Mouse (Mus musculus) naive thymus-derived CD4-positive, alpha-beta T cell, adult 2 months (primary cell): ENCODE results near the gene Coro6.

Experiments
- DNase-seq: peaks from one replicate; pipeline ENCODE4 v3.0.0-alpha.2; 2011; ENCODE audit warnings: low read depth

Gene Coro6

DNA sequence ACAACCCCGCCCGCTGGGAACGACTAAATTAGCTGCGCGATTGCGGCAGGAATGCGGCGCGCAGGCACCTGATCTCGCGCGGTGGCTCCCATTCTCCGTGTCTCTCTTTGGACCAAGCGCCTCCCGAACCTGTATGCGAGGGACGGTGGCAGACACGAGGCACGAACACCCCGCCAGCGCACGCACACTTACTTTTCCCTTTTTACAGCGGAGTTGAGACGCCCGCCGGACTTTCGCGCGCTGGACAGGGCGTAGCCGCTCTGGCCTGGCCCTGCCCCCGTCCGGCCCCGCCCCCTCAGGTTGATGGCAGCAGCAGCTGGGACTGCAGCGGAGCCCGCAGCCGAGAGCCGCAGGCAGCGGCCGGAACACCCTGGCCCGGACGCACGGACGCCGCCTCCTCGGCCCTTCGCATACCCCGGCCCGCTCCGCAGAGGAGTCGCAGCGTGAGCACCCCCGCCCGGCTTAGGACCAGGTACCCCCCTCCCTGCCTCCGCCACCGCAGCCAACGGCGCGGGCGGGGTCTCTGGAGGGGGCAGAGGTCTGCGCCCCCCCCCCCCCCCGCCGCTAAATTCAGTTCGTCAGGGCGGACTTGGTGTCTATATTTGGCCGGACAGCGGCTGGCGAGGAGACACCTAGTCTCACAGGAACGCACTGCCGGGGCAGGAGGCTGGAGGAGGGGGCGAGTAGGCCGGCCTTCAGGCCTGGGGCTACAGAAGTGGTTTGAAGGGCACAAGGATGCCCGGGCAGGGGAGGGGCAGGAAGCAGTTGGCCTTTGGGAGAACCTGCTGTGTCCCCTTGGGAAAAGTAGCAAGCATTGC lies at the start of gene Coro6:
Gene Coro6, plus strand, starts transcription at position 129 of the 818 bp plus-strand sequence.
- peak; percentile 38 for DNase-seq

DNA sequence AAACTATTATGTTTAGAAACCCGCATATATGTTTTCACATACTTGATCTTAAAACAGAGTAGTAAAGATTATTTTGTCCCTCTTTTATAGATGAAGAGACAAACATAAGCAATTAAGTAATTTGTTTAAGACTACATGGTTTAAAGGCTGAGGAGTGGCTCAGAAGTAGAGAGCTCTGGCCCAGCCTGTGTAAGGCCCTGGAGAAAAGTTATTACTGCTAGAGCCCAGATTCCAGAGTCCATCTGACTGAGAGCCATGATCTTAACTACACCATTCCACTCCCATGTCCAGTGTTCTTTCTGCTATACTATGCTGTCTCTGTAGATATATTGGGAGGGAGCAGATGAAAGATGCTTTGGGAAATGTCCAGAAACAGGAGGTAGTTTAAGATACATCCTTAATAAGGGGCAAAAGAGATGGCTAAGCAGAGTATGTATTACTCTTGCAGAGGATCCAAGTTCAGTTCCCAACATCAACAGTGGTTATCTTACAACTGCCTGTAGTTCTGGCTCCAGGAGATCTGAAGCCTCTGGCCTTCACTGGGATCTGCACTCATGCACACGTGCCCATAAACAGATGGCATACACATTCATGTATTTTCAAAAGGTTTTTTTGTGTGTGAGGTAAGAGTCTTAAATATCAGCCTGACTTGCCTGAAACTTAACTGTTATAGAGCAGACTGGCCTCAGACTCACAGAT lies 47.9 kb upstream of the Coro6 start:
- DNase-seq = no peak

DNA sequence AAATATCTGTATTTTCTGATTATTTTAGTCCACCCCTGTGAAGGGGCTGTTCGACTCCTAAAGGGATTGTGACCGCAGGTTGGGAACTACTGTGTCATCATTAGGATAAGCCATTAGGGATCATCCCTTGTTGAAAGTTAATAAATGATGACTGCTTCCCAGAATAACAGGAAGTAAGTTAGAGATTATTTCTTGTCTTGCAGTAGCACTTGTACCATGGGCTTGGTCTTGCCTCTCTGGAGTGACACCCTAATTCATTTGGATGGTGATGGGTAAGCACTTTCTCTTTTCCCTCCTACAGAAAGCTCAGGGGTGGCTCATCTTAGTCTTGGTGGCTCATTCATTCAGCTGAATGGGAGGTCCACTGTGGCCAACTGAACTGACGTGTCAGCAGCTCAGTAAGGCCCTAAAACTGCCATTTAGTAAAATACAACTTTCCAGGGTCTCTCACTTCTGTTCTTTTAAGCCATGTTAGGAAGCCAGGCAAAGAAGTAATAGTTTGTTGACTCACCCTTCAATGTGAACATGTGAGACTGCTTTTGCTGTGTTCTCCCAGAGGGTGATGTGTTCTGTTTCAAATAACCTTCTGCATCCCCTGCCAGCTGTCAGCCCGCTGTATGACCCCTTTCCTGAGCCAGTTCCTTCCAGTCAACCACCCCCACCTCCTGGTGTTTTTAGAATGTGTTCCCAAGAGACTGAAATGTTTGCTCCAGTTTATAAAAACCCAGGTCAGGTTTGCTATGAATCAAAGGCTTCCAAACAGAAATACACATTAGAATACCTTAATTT lies 45.8 kb upstream of the Coro6 start:
- no peak for DNase-seq

DNA sequence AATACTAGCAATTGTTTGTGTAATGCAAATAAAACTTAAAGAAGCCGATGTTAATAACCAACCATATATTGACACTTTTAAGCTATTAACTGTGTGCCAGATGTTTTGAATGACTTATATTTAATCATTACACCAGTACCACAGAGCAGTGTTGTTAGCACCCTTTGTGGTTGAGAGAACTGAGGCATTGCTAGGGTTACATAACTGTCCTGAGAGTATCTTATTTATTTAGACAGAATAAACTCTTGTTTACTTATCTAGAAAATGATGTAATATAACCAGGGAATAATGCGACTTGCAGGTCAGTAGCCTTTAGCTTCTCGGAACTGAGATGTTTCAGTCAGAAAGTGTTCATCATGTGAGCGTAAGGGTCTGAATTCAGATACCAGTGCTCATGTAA lies 44.2 kb upstream of the Coro6 start:
- no peak for DNase-seq

DNA sequence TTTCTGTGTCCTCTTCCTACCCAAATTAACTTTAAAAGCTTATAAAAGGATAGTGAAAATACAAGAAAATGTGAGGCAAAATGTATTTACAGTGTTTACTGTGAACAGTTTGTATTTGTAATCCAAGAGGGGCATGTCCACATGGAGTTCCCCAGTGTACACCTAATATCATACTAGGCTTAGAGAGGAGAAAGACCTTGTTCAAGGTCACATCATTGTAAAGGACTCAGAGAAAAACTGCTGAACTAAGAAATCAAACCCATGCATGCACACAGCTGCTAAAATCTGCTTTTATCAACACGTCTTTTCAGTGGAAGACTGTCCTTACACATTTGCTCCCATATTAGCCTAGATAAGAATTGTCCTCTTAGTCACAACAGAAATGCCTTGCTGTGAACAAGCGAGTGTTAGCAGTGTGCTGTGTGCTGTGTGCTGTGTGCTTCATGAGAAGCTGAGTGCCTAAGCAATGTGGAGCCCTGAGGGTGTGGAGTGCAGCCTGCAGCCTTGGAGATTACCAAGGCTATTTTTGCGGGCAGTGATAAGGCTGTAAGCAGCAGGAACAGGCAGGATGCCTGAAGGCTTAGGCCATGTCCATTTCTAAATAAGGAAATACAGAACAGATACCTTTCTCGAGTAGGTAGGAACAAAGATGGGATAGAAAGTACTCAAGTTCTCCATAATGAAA lies 38.9 kb upstream of the Coro6 start:
- no peak for DNase-seq

DNA sequence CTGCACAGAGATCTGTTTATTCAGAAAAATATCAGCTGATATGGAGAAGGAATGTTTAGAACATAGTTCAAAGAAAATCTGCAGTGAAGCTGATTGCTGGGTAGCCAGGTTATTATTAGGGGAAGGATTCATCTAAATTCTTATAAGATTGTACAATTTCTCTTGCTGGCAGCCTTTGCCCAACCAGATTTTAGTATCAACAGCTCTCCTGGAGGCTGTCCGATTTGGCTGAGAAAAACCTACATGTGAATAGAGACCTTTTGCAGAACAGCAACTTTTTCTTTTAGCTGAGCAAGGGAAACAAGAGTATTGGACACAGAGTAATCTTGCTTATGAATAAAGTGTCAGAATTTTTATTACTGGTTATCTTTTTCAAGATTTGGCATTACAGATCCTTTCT lies 33.8 kb upstream of the Coro6 start:
- no peak for DNase-seq

DNA sequence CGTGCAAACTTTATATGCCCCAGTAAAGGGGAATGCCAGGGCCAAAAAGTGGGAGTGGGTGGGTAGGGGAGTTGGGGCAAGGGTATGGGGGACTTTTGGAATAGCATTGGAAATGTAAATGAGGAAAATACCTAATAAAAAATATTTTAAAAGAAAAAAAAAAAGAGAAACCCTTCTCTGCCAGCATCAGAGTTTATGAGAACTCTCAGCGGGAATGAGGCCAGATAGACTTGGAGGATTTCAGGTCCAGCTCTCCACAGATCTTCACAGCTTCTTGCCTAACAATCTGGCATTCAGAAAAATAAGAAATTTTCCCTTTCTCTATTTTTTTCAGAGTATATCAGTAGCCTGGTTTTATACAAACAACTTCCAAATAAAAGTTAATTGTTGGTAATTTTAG lies 25.2 kb upstream of the Coro6 start:
- no peak for DNase-seq

DNA sequence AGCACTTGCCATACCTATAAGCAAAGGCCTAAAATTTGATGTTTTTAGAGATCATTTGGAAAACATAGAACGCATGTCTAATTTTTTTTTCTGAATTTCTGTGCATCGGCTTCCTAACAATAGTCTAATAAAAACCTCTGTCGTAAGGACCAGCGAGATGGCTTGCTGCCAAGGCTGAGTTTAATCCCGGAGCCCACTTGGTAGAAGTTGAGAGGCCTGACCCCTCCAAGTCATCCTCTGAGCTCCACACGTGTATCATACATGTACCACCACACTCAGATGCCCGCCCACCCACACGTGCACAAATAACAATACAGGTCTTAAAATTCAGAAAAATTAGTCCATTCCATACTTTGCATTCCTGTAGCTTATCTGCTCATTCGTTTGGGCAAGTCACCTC lies 22.1 kb upstream of the Coro6 start:
- DNase-seq = no peak

DNA sequence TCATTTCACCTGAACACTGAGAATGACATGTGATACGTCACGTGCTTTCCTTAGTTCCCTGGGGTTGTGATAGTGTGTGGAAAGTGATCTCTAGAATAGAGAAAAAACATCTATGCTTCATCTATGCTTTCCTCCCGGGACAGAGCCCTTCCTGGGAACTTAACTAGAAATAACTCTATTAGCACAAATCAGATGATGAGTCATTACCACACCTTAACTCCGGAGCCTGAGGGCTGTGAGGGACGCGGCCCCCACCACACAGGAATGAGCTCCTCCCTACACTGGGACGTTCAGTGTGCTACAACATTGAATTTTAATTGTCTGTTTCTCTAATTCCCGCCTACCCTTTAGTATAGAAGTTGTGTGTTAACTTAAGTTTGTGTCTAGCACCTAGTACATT lies 21.2 kb upstream of the Coro6 start:
- DNase-seq = no peak

DNA sequence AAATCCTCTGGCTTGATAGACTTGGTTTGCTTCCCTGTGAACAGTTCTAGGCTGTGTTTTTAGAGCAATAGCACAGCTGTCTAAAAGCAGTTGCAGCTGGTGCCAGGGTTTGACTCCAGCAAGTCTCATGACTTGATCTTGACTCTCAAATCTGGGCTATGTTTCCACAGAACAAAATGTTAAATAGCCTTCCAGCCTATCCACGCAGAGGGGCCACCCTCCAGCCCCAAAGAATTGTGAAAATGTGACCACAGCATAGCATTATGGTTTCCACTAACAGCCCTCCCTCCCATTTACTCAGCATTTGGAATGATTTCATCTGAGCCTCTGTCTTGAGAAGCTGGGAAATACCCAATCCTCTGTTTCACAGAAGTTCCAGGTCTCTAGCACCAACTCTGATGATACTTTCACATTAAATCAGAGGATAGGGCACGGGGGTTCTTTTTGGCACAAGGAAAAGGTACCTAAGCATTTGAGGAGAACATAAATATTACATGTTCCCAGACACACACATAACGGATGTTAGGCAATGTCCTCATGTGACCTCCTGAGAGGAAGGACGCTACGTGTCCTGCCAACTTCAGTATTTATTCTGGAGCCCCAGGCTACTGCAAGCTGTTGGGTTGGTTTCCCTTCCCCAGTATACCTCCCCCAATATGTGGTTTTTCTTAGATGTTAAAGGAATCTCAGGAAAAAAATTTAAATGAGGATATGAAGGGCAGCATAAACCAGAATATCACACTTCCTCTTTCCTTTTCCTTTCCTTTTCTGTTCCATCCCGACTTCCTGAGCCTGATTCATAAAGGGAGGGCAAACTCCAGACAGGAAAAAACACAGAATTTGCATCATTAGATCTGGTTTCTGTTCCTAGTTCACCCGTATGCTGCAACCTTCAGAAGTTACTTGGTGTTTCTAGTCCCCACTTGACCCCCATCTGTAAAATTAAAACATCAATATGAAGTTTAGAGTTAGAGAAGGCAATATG lies 19.7 kb upstream of the Coro6 start:
- no peak for DNase-seq

DNA sequence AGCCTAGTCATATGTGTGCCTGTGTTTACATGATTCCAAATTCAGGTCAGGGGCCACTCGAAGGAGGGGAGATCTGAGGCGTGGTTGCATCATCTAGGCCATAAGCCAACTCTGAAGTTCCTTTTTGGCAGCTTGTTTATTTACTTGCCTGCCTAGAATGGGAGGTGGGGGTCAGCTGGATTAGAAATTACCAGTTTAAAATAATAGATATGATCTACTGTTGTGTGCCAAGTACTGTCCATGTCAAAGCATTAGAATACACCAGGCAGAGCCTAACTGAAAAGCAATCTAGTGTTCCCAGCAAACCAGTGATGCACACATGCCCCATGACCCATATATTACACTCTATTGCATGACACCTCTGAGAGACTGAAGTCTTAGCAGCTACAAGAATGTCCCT lies 17.3 kb upstream of the Coro6 start:
- DNase-seq = no peak

DNA sequence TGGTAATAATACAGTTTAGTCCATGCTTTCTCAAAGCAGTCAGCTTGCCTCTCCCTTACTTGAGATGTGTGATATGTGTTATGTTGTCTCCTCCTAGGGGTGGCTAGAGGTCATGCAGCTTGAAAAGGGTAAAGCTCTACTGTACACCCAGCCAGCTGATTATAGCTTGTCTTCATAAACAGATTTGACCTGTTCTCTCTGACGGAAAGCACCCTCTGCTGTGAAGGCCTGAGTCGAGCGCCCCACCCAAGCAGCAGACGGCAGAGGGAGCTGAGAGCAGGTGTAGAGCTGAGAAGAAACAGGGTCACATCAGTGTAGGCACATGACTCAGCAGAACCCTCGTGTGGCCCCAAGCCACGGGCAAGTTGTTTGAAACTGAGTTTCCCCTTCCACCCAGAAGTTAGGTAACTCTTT lies 15.6 kb upstream of the Coro6 start:
- DNase-seq = peak; percentile 76

DNA sequence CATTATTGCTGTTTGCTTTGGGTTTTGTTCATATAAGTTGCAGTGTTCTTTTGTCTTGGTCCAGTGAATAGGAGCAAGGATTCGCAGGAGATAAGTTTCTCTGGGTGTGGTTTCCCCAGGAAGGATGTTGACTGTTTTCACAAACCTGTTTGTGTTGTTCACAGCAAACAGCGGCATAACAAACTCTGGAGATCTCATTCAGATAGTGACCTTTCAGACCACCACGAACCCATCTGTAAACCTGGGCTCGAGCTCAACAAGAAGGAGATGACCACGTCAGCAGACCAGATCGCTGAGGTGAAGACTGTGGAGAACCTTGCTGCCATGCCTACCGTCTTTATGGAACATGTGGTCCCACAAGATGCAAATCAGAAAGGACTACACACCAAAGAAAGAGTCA lies 13.0 kb upstream of the Coro6 start:
- no peak for DNase-seq

DNA sequence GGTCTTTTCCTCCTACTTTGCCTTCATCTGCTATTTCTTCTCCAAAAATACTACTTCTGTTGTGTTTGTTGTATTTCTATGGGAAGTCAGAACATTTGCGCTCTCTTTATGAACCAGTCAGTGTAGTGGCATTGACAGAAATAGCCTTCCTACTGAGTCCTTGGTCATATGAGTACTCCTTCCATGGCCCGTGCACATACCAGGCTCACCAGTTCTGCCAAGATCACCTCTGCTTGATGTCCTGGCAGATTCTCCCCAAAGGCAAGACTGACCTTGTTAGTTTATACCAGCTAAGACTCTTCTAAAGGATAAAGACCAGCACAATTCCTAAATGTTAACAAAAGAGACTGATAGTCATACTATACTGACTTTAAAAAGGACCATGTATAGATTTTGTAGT lies 10.5 kb upstream of the Coro6 start:
- no peak for DNase-seq

DNA sequence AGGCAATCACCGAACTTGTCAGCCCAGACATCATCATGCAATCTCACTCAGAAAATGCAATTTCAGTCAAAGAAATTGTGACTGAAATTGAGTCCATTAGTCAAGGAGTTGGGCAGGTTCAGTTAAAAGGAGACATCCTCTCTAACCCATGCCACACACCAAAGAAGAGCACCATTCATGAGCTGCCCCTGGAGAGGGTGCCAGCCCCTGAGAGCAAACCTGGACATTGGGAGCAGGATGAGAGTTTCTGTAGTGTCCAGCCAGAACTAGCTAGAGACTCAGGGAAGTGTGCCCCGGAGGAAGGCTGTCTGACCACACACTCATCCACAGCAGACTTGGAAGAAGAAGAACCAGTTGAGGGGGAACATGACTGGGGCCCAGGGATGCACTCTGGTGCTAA lies 8.8 kb upstream of the Coro6 start:
- no peak for DNase-seq

DNA sequence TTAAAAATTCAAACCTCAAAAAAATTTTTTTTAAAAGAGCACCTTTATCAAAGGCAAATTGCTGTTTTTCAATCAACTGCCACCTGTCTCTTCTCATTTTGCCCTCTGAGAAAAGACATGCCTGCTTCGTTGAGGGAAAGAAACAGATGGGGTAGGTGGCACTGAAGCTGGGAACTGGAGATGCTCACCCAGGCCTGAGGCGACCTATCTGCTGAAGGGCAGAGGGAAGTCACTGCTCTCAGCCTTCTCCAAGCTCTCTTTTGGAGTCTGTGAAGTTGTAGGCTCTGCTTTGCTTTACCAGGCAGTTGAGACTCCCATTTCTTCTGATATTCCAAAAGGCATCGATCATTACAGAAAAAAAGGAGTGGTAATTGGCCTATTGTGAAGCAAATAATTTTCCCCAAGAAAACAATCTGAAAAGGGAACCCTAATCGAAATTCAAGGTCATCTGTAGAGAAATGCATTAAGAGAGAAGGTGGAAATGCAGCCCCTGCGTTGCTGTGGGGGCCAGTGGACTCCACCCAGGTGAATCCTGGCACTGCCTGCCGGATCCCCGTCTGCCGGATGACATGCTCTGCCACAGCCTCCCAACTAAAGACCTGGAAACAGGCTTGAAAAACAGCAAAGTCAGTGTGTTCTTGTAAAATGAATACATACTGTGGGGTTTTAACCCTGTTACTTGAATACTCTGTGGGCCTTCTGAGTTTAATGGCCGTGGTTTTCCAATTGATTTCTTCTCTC lies 6.3 kb upstream of the Coro6 start:
- no peak for DNase-seq

DNA sequence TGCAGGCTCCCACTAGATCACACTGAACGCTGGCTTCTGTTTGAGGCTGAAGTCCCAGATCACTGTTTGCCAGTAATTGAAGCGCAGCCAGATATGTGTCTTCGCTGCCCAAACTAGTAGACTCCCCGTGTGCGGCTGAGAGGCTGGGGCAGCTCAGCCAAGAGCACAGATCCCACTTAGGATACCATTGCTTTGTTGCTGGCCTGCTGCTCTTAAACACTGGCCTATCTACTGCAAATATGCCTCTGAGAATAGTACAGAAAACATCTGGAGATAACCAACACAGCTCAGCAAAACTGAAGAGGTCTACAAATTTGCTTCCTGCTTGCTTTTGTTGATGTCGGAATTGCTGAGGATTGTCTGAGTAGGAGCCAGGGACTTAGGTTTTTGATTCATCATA lies 5.3 kb upstream of the Coro6 start:
- DNase-seq = no peak

DNA sequence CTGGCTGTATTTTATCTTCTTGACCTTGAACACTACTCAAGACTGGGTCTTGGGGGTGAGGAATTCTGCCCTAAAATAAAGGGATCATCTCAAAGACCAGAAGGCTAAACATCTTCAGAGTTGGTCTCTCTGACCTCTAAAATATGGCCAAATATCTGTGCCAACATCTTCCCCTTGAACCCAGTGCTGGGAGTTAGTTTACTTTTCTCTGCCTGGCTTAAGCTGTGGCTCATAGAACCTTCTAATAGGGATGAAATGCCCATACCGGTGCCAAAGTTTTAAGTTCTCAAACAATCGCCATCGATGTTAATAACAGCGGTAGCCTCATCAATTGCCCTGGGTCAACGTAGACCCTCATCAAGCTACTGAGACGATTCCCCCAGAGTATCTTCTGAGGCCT lies 355 bp upstream of the Coro6 start:
- DNase-seq = peak; percentile 31

DNA sequence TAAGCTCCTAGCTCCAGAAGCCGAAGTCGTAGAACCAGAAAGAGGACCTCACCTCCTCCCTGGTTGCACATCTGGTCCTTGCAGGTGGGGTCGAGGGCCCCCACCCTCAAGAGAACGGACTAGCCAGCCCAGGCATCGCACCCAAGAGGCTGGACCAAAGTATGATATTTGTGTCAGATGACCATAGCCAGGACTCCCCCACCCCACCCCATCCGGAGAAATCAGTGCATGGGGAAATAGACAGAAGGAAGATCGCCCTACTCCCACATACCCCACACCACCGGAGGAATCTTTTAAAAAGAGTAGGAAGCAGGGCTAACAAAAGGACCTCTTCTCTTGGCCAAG lies 862 bp downstream of the Coro6 start:
- DNase-seq = no peak

DNA sequence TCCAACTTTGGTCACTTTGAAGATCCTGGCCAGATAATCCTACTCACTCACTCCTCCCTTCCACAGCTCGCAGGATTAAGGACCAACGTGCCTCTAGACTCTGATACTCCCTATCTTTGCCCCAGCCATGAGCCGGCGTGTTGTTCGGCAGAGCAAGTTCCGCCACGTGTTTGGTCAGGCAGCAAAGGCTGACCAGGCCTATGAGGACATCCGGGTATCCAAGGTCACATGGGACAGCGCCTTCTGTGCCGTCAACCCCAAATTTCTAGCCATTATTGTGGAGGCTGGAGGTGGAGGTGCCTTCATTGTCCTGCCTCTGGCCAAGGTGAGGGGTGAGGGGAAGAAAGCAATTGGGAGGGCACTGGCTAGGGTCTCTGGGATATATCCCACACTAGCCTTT lies 1.6 kb downstream of the Coro6 start:
- DNase-seq = no peak

DNA sequence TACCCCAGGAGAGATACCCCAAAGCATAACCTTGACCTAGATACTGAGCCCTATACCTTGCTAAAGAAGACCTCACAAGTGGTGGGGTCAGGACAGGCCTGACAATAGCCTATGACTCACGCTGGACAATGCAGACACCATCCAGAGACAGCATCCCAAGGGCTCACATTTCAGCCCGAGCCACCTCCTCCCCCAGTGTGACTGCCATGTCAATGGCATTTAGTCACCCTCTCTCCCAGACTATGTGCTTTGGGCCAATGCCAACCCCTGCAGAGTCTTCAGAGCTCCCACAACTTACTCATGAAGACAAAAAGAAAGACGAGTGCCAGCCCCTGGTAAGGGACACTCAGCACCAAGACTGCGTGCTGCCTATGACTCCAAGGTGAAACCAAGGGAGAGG lies 2.5 kb downstream of the Coro6 start:
- no peak for DNase-seq
